Mouse (Mus musculus) cerebral cortex, adult 2 months (tissue): ENCODE data around the gene Pgls.

Experiments used
- WGBS: fragments of 180-500 bp; shearing (Covaris S2); methylation state at CpG from one replicate; pipeline ENCODE4 v1.1.7; 2018; 5-methylcytosine and 5-hydroxymethylcytosine counted together

Pgls gene

GRCm38 (mm10) chr8:71591471-71592373 is at the start of gene Pgls:
Gene Pgls, plus strand, starts transcription at chr8:71592176.
- under 1% methylated on average over 71 of the region's 71 CpGs for WGBS

- WGBS, result under 1% methylated on average over 55 of the region's 55 CpGs
Measured at GRCm38 (mm10) chr8:71542632-71543343, 49.2 kb upstream of the Pgls start, which contains the start of gene Mvb12a. Gene Mvb12a, plus strand, starts transcription at chr8:71542922.

DNA sequence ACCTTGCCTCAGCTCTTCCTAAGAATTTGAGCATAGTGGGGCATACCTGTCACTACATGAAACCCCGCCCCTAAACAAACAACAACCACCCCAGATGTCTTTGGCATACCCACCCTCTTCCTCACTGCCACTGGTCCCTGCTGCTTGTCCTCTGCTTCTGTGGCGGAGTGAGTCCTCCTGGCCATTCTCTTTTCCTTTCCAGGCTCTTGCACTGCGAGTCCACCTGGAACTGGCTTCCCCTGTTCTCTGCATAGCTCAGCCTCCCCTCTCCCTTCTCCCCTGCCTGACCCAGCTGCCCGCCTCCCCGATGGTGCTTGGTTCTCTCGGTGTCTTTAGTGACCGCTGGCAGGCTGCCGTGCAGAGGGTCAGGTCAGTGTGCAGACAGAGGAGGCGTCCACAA is 48.2 kb upstream of the Pgls start:
- WGBS, result 89% methylated on average over 9 of the region's 9 CpGs

DNA sequence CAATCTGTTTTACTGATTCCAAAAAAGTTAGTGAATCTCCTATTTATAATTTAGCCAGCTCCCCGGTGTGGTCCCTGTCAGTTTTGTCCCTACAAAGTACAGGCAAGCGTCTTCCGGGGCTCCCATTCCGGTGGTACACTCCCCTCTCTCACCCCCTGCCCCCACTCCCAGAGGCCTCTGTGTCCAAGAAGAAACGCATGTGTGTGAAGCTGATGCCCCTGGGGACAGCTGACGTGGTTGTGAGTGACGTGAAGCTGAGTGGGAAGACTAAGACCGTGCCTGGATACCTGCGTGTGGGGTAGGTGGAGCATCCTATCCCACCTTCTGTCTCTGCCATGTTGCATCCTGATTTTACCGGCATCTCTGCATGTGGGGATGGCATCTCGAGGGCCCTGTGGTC is 46.9 kb upstream of the Pgls start:
- WGBS, result 91% methylated on average over 11 of the region's 11 CpGs

GRCm38 (mm10) chr8:71547590-71547989 is 44.4 kb upstream of the Pgls start:
- 91% methylated on average over 7 of the region's 7 CpGs for WGBS

GRCm38 (mm10) chr8:71550754-71551153 is 41.2 kb upstream of the Pgls start:
- WGBS, result 66% methylated on average over 7 of the region's 7 CpGs

DNA sequence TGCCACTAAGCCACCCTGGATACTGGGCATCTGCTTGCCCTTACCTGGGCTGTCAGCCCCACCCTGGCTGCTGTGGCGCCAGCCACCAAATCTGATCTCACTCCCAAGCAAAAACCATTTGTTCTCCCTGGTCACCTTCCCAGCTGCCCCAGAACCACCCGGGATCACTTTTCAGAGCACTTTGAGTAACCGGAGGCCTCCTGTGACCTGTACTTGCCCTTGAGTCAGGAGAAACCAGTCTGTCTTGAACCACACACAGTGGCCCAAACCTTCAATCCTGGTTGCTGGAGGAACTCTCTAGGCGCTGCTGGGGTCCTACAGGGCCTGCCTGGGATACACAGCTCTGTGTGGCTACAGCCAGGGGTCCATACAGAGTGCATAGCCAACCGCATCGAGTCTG is 39.2 kb upstream of the Pgls start:
- 82% methylated on average over 6 of the region's 6 CpGs for WGBS

GRCm38 (mm10) chr8:71554001-71554400 is 38.0 kb upstream of the Pgls start:
- WGBS, result 66% methylated on average over 6 of the region's 6 CpGs

DNA sequence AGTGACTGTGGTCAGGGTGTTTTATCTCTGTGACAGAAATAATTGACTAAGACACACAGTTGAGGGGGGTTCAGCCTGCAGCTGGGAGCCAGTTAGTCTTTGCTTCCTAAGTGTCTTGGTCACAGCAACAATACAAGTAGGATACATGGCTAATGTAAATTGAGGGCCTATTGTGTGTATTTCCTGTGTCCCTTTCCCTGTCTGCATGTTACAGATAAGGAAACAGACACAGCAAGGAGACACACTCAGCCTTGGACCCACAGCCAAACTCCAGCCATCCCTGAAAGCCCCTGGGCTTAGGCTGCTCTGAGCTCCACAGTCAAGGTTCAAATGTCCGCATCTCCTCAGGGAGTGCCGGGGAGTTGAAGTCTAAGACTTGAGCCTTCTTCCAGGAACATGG is 37.3 kb upstream of the Pgls start:
- 89% methylated on average over 2 of the region's 2 CpGs for WGBS

GRCm38 (mm10) chr8:71558071-71558957 is 33.7 kb upstream of the Pgls start, which contains the start of gene Tmem221:
Gene Tmem221, minus strand, starts transcription at chr8:71558871.
- 6% methylated on average over 70 of the region's 70 CpGs for WGBS

DNA sequence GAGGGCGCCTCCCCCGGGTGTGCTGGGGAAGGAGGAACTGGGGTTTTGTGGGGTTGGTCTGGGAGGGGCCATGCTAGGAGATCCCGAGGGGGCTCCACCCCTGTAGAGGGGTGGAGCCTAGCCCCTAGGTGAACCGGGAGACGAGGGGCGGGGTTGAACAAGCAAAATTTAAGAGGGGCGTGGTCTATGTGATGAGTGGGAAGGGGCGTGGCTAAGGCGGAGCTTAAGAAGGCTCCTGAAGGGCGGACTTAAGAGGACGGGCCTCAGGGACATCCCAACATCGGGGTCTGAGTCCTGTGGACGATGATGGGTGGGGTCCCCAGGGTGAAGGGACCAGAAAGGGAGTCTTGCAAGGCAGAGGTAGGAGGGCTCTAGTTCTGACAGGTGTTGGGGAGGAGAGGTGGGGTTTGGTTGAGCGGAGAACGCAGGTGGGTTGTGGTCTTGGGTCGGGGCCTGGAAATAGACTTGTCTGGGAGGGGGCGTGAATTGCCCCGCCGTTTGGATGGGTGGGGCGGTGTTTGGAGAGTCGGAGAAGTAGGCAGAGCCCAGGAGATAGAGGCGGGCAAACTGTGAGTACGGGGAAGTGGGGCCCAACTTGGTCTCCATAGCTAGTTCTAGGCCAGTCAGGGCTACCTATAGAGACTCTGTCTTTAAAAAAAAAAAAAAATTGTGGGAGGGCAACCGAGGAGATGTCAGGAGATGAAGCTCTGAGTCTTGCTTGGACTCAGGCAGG is 32.9 kb upstream of the Pgls start:
- 8% methylated on average over 24 of the region's 24 CpGs for WGBS

DNA sequence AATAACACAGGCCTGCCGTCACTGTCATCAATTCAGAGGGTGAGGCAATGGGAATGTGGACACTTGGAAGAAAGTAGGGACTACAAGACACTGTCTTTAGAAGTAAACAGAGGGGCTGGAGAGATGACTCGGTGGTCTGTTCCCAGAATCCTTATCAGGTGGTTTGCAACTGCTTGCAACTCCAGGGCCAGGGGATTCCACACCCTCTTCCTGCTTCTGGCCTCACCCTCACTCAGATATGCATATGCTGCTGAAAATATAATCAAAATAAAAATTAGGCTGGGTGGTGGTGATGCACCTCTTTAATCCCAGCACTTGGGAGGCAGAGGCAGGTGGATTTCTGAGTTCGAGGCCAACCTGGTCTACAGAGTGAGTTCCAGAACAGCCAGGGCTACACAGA is 31.9 kb upstream of the Pgls start:
- 89% methylated on average over 3 of the region's 3 CpGs for WGBS

DNA sequence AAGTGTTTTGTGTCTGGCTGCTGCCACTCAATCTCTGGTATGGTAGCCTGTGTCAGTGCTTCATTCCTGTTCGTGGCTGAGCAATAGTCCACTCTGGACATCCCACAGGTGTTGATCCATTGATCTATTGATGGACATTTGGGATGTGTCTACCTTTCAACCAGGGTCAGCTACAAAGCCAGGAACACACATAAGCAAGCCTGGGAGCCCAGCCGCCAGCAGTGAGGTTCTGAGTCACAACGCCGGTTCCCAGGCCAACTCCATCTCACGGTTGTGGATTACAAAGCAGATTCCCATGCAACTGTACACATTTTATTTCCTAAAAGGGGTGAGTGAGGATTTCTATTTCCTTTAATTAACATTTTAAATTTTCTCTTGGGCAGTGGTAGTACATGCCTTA is 31.2 kb upstream of the Pgls start:
- WGBS, result 86% methylated on average over 5 of the region's 5 CpGs

- 15% methylated on average over 15 of the region's 15 CpGs for WGBS
Measured at GRCm38 (mm10) chr8:71561401-71561800, 30.6 kb upstream of the Pgls start.

DNA sequence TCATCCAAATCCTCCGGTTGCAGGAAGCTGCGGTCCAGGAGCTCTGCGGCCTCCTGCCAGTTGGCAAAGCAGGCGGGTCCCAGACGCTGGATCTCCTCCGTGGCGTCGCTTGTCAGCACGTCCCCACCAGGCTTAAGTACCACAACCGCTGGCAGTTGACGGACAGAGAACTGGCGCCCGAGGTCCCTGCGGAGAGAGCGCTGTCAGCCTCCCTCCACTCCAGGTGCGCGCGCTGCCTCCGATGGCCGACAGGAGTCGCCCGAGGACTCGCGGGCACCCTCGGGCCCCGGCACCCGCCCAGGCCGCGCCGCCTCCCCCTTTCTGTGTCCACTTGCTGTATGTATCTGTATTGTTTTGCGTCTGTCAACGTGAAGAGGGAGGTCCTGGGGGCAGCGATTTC is 29.2 kb upstream of the Pgls start:
- WGBS, result 1% methylated on average over 33 of the region's 33 CpGs

GRCm38 (mm10) chr8:71563992-71564391 is 28.0 kb upstream of the Pgls start:
- 96% methylated on average over 4 of the region's 4 CpGs for WGBS

DNA sequence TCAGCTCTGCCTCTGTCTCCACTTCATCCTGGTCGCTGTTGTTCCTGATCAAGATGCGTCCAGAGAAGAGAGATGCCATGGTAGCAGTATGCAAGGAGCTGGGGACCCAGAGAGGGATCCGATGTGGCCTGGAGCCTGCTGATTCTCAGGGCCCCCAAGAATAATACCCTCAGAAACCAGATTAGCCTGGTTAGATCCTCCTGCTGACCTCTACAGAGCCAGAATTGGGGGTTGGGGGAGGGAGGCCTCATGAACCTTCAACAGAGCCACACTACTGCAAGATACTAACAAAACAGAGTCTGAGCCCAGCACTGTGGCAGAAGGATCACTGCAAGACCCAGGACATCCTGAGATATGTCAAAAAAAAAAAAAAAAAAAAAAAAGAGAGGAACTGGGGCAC is 25.5 kb upstream of the Pgls start, which contains the start of gene Nxnl1:
Nxnl1 (minus strand) TSS at position 101 of the 400 bp plus-strand sequence.
- 77% methylated on average over 3 of the region's 3 CpGs for WGBS

DNA sequence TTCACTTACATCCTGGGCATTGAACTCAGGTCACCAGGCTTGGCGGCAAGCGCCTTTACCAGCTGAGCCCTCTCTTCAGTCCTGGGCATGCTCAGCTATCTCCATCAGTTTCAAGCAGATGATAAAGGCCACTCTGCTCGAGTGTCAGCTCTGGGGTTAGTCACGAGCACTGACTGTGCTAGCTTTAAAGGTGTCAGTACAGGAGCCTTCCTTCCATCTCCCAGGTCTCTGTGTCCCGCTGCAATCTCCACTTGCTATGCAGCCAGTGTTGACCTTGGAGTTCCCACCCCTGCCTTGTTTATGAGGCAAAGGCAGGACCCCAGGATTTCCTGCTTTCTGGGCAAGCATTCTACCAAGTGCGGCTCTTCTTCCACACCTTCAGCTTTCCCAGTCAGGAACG is 24.4 kb upstream of the Pgls start:
- 87% methylated on average over 7 of the region's 7 CpGs for WGBS

DNA sequence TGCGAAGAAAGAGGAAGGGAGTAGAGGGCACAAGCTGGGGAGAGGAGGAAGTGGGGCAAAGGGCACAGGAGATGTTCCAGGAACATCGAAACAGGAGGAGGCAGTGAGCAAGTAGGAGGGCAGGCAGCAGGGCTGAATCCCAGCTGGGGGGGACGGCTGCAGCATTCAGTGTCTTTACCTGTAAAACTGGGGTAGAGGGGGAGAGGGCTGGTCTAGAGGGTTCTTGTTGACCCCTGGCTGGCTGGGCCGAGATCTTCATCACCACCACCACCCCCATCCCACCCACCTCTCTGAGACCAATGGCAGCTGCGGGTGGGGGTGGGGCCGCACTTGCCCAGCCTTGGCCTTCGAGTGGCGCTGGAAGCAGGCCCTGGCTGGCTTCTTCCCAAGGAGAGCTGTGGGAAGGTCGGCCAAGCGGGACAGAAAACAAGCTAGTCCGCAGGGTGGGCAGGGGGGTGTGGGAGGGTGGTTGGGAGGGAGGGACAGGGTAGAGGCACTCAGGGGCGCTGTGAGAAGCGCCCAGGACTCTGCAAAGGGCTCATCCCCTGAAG is 23.5 kb upstream of the Pgls start, which contains the start of gene Slc27a1:
Slc27a1 (plus strand) TSS at position 496 of the 551 bp plus-strand sequence.
- 19% methylated on average over 13 of the region's 13 CpGs for WGBS

- 36% methylated on average over 6 of the region's 6 CpGs for WGBS
Measured at GRCm38 (mm10) chr8:71568941-71569340, 23.0 kb upstream of the Pgls start.
